In genomic region chr1:38847975-38848374, GRCm38 (mm10) we compare ENCODE assay signal across 7 mouse cellular contexts. TPM values are rescaled to one million over a fixed set of nuclear protein-coding genes. Genes with fewer than 3 reads are reported as not detected.
DNase-seq lines count a peak whose midpoint lies in the region; ATAC-seq lines count a peak whose summit lies in the region.

No protein-coding gene starts in this region.

- ATAC-seq in forebrain, embryonic 16.5 days, result peak; percentile 94
- no peak for ATAC-seq in liver, embryonic 11.5 days (replicated peaks; ENCODE audit: low FRiP score)

- peaks cover 18% of the 10 kb centered on the region for H3K4me1 ChIP-seq in forebrain, embryonic 16.5 days (replicated peaks; ENCODE audit: control insufficient read depth, insufficient read depth, low read length)
- no peaks in the 10 kb centered on the region for H3K4me1 ChIP-seq in liver, embryonic 11.5 days (replicated peaks; ENCODE audit: control insufficient read depth, insufficient read depth, low read length)
- H3K4me1 ChIP-seq in heart, embryonic 10.5 days, result no peaks in the 10 kb centered on the region

- H3K9me3 ChIP-seq in forebrain, embryonic 16.5 days (ENCODE audit: control insufficient read depth, low read length), result no peaks in the 10 kb centered on the region
- no peaks in the 10 kb centered on the region for H3K9me3 ChIP-seq in liver, embryonic 11.5 days (ENCODE audit: control insufficient read depth, low read length)
- H3K9me3 ChIP-seq in heart, embryonic 10.5 days, result no peaks in the 10 kb centered on the region

- H3K4me3 ChIP-seq in forebrain, embryonic 16.5 days (replicated peaks; ENCODE audit: low read length), result peak overlapping the region; percentile 39
- no peak overlapping the region for H3K4me3 ChIP-seq in liver, embryonic 11.5 days (ENCODE audit: low read depth, low read length)
- H3K4me3 ChIP-seq in heart, embryonic 10.5 days, result no peak overlapping the region

- H3K27me3 ChIP-seq in forebrain, embryonic 16.5 days (replicated peaks; ENCODE audit: control insufficient read depth, insufficient read depth, low read length), result no peaks in the 10 kb centered on the region
- no peaks in the 10 kb centered on the region for H3K27me3 ChIP-seq in liver, embryonic 11.5 days (replicated peaks; ENCODE audit: control insufficient read depth, insufficient read depth, low read length)
- 0 out of 2 replicates have a peak, but pooled peaks cover 6% of the 10 kb centered on the region for H3K27me3 ChIP-seq in heart, embryonic 10.5 days (ENCODE audit: insufficient read depth, poor library complexity, severe bottlenecking)

- intact Hi-C loops in heart, postnatal 10 days (cut with DNase I), result no loop called here

- 3% methylated on average over 11 of the region's 11 CpGs for WGBS in forebrain, embryonic 16.5 days
- WGBS in liver, embryonic 11.5 days, result 74% methylated on average over 11 of the region's 11 CpGs
- WGBS in heart, embryonic 10.5 days, result 74% methylated on average over 11 of the region's 11 CpGs

- H3K9ac ChIP-seq in forebrain, embryonic 16.5 days (replicated peaks; ENCODE audit: low read depth, low read length), result peak overlapping the region; percentile 35
- no peak overlapping the region for H3K9ac ChIP-seq in liver, embryonic 11.5 days (ENCODE audit: low read depth, low read length)

- H3K27ac ChIP-seq in forebrain, embryonic 16.5 days (ENCODE audit: low read length), result peak overlapping the region; percentile 74
- no peak overlapping the region for H3K27ac ChIP-seq in liver, embryonic 11.5 days (ENCODE audit: low read depth, low read length)
- H3K27ac ChIP-seq in heart, embryonic 10.5 days, result no peak overlapping the region

- DNase-seq in cerebellum, adult 9-11 months, result peak; percentile 59
- DNase-seq in left cerebral cortex, adult 8-10 months (ENCODE audit: low spot score in 2 of 2), result peak; percentile 42 to 75
- peak; percentile 61 to 70 for DNase-seq in right cerebral cortex, adult 2 months (ENCODE audit: low spot score in 2 of 2)
- DNase-seq in liver, embryonic 11.5 days (ENCODE audit: low spot score), result no peak
- DNase-seq in heart, embryonic 10.5 days (ENCODE audit: low spot score), result no peak
- DNase-seq in heart, postnatal 10 days, result no peak

- no peaks in the 10 kb centered on the region for H3K36me3 ChIP-seq in forebrain, embryonic 16.5 days (ENCODE audit: control insufficient read depth, insufficient read depth)
- H3K36me3 ChIP-seq in liver, embryonic 11.5 days (ENCODE audit: control insufficient read depth, insufficient read depth, low read length), result no peaks in the 10 kb centered on the region
- no peaks in the 10 kb centered on the region for H3K36me3 ChIP-seq in heart, embryonic 10.5 days

- peak overlapping the region; percentile 54 for H3K4me2 ChIP-seq in forebrain, embryonic 16.5 days (ENCODE audit: low read length)
- H3K4me2 ChIP-seq in liver, embryonic 11.5 days, result no peak overlapping the region

RNA-seq across cellular contexts. Expression of gene Lonrf2, which starts 11.5 kb away (rescaled TPM):
- 13.0 and 16.7 TPM in 2 replicates for polyA plus RNA-seq in forebrain, embryonic 16.5 days (2015; fragmentation: Nextera tagmentation; extraction: Ambion mirVana)
- total RNA-seq in left cerebral cortex, adult 8-10 months (2022), result 100 to 1,000 TPM; 109 to 123 (median 115) TPM
- polyA plus RNA-seq in liver, embryonic 11.5 days (2014; fragmentation: Nextera tagmentation; extraction: Ambion mirVana), result 0.22 and 0.41 TPM in 2 replicates
- 0.59 and 0.60 TPM in 2 replicates for polyA plus RNA-seq in heart, embryonic 10.5 days (2016; fragmentation: Nextera tagmentation; extraction: Ambion mirVana)
- total RNA-seq in heart, postnatal 10 days (2021), result 1 to 10 TPM; 2.1 to 3.9 TPM

RNA-seq across cellular contexts. Expression of gene Chst10, which starts 50.0 kb away (rescaled TPM):
- polyA plus RNA-seq in forebrain, embryonic 16.5 days (2015; fragmentation: Nextera tagmentation; extraction: Ambion mirVana), result 47.1 and 55.8 TPM in 2 replicates
- total RNA-seq in left cerebral cortex, adult 8-10 months (2022), result 10 to 100 TPM; 56.6 to 62.5 (median 60.8) TPM
- polyA plus RNA-seq in liver, embryonic 11.5 days (2014; fragmentation: Nextera tagmentation; extraction: Ambion mirVana), result 2.9 and 4.1 TPM in 2 replicates
- polyA plus RNA-seq in heart, embryonic 10.5 days (2016; fragmentation: Nextera tagmentation; extraction: Ambion mirVana), result 4.5 and 6.4 TPM in 2 replicates
- under 1 TPM; 0.41 to 0.47 TPM for total RNA-seq in heart, postnatal 10 days (2021)

Comparison
In these comparisons a context has a peak if more than half of its experiments do, and no peak if none do; other contexts are left out.
1. DNase-seq: peak in cerebellum, adult 9-11 months (single experiment), left cerebral cortex, adult 8-10 months (2 of 2) and right cerebral cortex, adult 2 months (2 of 2); none in liver, embryonic 11.5 days (single experiment), heart, embryonic 10.5 days (single experiment) and heart, postnatal 10 days (0 of 2).